Mouse (Mus musculus): ENCODE data around the gene Kdelc2. TPM values are rescaled to one million over a fixed set of nuclear protein-coding genes. Genes with fewer than 3 reads are reported as not detected.

Gene Kdelc2
- total RNA-seq, 1 experiment = 5.5 TPM

DNA sequence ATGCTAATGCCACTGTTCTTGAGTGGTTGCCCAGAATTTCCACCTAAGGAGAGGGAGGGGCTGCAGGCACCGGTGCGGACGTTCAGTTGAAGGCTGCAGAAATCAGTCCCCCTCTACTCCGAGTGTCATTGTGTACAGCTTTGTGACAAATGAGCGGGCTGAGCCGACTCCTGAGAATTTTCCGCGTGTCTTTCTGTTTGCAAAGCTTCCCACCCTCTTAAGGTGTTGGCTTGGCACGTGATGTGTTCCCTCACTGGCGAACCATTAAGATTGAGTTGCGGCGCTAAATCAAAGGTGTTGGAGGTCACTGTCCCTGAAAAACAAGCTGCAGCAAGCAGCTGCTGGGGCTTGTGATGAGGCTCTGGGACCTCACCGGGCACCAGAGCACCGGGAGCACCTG lies 42.9 kb upstream of the Kdelc2 start:
- Histone ChIP-seq H3K27ac (ENCODE audit: insufficient read depth, low read depth, low read length, poor library complexity, severe bottlenecking) (no peak overlapping the region), H3K4me1 (ENCODE audit: control insufficient read depth in 2 of 2, insufficient read depth in 2 of 2, low read length in 2 of 2, poor library complexity in 1 of 2) (peaks cover 0 to 5% of the 10 kb centered on the region in 2 experiments; a peak in 2 of 4 replicates), H3K4me3 (ENCODE audit: insufficient read depth in 1 of 2, low read depth in 1 of 2, low read length in 2 of 2, poor library complexity in 1 of 2, severe bottlenecking in 1 of 2) (peak overlapping the region in 1 of 2 experiments; percentile 6; a peak in 2 of 4 replicates), H3K36me3 (ENCODE audit: control insufficient read depth, insufficient read depth, low read length, poor library complexity, severe bottlenecking) (no peaks in the 10 kb centered on the region), H3K9me3 (ENCODE audit: control insufficient read depth, insufficient read depth, low read depth, low read length) (no peaks in the 10 kb centered on the region), H3K9ac (ENCODE audit: insufficient read depth, low read depth, low read length, poor library complexity, severe bottlenecking) (no peak overlapping the region)
- in situ Hi-C loops (cut with MboI; ENCODE audit: low sequenced_read_pairs in 2 of 2, unreplicated experiment in 2 of 2) = no loop called here
- TF ChIP-seq MAFK (IDR thresholded peaks at IDR 0.05; ENCODE audit: insufficient read depth, low read depth, low read length) (no peak), ZNF384 (IDR thresholded peaks at IDR 0.05; ENCODE audit: low read depth, low read length) (no peak), CHD2 (IDR thresholded peaks at IDR 0.05; ENCODE audit: low read depth, low read length) (no peak), ZC3H11A (IDR thresholded peaks at IDR 0.05; ENCODE audit: borderline replicate concordance, low read depth, low read length) (no peak), HCFC1 (IDR thresholded peaks at IDR 0.05; ENCODE audit: borderline replicate concordance, insufficient read depth, low read length) (no peak)
- peak; percentile 17 for DNase-seq (ENCODE audit: low read depth, low spot score)

DNA sequence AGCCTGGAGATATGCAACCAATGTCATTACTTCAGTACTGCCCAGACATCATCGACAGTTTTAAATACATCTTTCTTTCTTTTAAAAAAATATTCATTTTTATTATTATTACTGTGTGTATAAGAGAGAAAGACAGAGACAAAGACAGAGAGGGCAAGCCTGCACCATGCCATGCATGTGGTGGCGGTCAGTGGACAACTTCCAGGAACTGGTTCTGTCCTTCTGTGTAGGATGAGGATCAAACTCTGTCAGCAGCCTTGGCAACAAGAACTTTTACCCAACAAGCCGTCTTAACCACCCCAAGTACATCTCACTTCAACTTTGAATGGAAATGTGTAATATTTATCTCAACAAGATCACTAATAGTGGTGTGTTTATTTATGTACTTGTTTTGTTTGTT lies 41.8 kb upstream of the Kdelc2 start:
- no peak for DNase-seq (ENCODE audit: low read depth, low spot score)
- Histone ChIP-seq H3K9ac (ENCODE audit: insufficient read depth, low read depth, low read length, poor library complexity, severe bottlenecking) (no peak overlapping the region), H3K27ac (ENCODE audit: insufficient read depth, low read depth, low read length, poor library complexity, severe bottlenecking) (no peak overlapping the region), H3K4me1 (ENCODE audit: control insufficient read depth in 2 of 2, insufficient read depth in 2 of 2, low read length in 2 of 2, poor library complexity in 1 of 2) (peaks cover 0 to 5% of the 10 kb centered on the region in 2 experiments; a peak in 2 of 4 replicates), H3K36me3 (ENCODE audit: control insufficient read depth, insufficient read depth, low read length, poor library complexity, severe bottlenecking) (no peaks in the 10 kb centered on the region), H3K9me3 (ENCODE audit: control insufficient read depth, insufficient read depth, low read depth, low read length) (no peaks in the 10 kb centered on the region), H3K4me3 (ENCODE audit: insufficient read depth in 1 of 2, low read depth in 1 of 2, low read length in 2 of 2, poor library complexity in 1 of 2, severe bottlenecking in 1 of 2) (no peak overlapping the region)
- TF ChIP-seq MAFK (IDR thresholded peaks at IDR 0.05; ENCODE audit: insufficient read depth, low read depth, low read length) (no peak), CHD2 (IDR thresholded peaks at IDR 0.05; ENCODE audit: low read depth, low read length) (no peak), ZC3H11A (IDR thresholded peaks at IDR 0.05; ENCODE audit: borderline replicate concordance, low read depth, low read length) (no peak), HCFC1 (IDR thresholded peaks at IDR 0.05; ENCODE audit: borderline replicate concordance, insufficient read depth, low read length) (no peak), ZNF384 (IDR thresholded peaks at IDR 0.05; ENCODE audit: low read depth, low read length) (no peak)
- in situ Hi-C loops (cut with MboI; ENCODE audit: low sequenced_read_pairs in 2 of 2, unreplicated experiment in 2 of 2) = no loop called here

DNA sequence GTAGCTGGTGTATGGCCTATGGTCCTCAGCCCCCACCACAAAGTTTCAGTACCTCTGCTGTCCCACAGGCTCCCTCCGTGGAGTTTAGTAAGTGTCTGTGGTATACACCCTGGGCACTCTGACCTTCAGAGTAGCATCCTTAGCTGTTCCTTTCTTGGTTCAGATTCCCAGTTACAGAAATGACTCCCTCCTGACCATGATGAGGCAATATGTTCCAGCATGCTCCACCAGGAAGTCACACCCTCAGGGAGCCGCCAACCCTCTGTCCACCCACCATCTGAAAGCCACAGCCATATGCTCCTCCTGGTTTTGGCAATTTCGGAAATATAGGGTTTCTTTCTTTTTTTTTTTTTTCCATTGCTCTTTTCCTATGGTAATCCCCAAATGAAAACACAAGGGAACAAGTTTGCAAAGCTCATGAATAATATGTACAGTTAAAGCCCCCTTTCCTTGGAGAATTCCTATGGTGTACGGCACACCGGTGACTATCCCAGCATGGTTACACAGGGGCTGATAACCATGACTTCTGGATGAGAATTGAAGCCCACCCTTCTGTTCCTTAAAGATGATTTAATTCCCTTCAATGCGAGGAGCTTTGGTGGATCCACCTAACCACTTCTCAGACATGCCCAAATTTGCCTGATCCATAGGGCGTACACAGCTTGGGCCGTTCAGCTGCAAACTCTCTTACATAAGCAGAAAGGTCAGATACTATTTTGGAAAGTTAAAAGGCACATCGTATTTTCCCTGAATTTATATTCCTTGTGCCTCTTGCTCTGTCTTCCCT lies 39.0 kb upstream of the Kdelc2 start:
- TF ChIP-seq HCFC1 (IDR thresholded peaks at IDR 0.05; ENCODE audit: borderline replicate concordance, insufficient read depth, low read length) (no peak), ZC3H11A (IDR thresholded peaks at IDR 0.05; ENCODE audit: borderline replicate concordance, low read depth, low read length) (no peak), CHD2 (IDR thresholded peaks at IDR 0.05; ENCODE audit: low read depth, low read length) (no peak), MAFK (IDR thresholded peaks at IDR 0.05; ENCODE audit: insufficient read depth, low read depth, low read length) (no peak), ZNF384 (IDR thresholded peaks at IDR 0.05; ENCODE audit: low read depth, low read length) (no peak)
- Histone ChIP-seq H3K9me3 (ENCODE audit: control insufficient read depth, insufficient read depth, low read depth, low read length) (no peaks in the 10 kb centered on the region), H3K4me3 (ENCODE audit: insufficient read depth in 1 of 2, low read depth in 1 of 2, low read length in 2 of 2, poor library complexity in 1 of 2, severe bottlenecking in 1 of 2) (no peak overlapping the region), H3K4me1 (ENCODE audit: control insufficient read depth in 2 of 2, insufficient read depth in 2 of 2, low read length in 2 of 2, poor library complexity in 1 of 2) (peaks cover 0 to 5% of the 10 kb centered on the region in 2 experiments; a peak in 2 of 4 replicates), H3K9ac (ENCODE audit: insufficient read depth, low read depth, low read length, poor library complexity, severe bottlenecking) (no peak overlapping the region), H3K27ac (ENCODE audit: insufficient read depth, low read depth, low read length, poor library complexity, severe bottlenecking) (no peak overlapping the region), H3K36me3 (ENCODE audit: control insufficient read depth, insufficient read depth, low read length, poor library complexity, severe bottlenecking) (no peaks in the 10 kb centered on the region)
- DNase-seq (ENCODE audit: low read depth, low spot score) = no peak
- in situ Hi-C loops (cut with MboI; ENCODE audit: low sequenced_read_pairs in 2 of 2, unreplicated experiment in 2 of 2) = no loop called here

DNA sequence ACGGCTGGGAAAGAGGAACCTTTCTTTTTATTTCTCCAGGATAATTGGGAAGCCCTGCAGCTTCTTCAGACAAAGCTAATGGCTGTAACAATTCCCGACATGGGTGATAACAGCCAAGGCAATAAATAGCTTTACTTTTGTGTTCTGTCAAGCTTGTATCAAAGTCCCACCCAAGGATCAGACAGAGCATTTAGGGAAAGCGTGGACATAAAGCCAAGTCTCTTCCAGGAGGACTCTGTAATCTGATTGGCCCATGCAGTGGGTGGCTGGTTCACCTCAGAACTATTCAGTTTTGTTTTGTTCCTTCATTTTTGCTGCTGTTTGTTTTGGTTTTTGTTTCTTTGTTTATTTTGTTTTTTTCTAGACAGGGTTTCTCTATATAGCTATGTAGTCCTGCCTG lies 38.1 kb upstream of the Kdelc2 start:
- no peak for DNase-seq (ENCODE audit: low read depth, low spot score)
- Histone ChIP-seq H3K36me3 (ENCODE audit: control insufficient read depth, insufficient read depth, low read length, poor library complexity, severe bottlenecking) (no peaks in the 10 kb centered on the region), H3K9ac (ENCODE audit: insufficient read depth, low read depth, low read length, poor library complexity, severe bottlenecking) (no peak overlapping the region), H3K4me3 (ENCODE audit: insufficient read depth in 1 of 2, low read depth in 1 of 2, low read length in 2 of 2, poor library complexity in 1 of 2, severe bottlenecking in 1 of 2) (no peak overlapping the region), H3K27ac (ENCODE audit: insufficient read depth, low read depth, low read length, poor library complexity, severe bottlenecking) (no peak overlapping the region), H3K9me3 (ENCODE audit: control insufficient read depth, insufficient read depth, low read depth, low read length) (no peaks in the 10 kb centered on the region), H3K4me1 (ENCODE audit: control insufficient read depth in 2 of 2, insufficient read depth in 2 of 2, low read length in 2 of 2, poor library complexity in 1 of 2) (peaks cover 0 to 2% of the 10 kb centered on the region in 2 experiments; a peak in 2 of 4 replicates)
- TF ChIP-seq HCFC1 (IDR thresholded peaks at IDR 0.05; ENCODE audit: borderline replicate concordance, insufficient read depth, low read length) (no peak), ZNF384 (IDR thresholded peaks at IDR 0.05; ENCODE audit: low read depth, low read length) (no peak), MAFK (IDR thresholded peaks at IDR 0.05; ENCODE audit: insufficient read depth, low read depth, low read length) (no peak)
- in situ Hi-C loops (cut with MboI; ENCODE audit: low sequenced_read_pairs in 2 of 2, unreplicated experiment in 2 of 2) = no loop called here

All from ES-E14 (cell line).